Mouse (Mus musculus): Measurements from ENCODE around the gene Abhd16a.

Gene Abhd16a

GRCm38 (mm10) chr17:35060071-35060470 lies 29.0 kb upstream of the Abhd16a start:
- DNase-seq (ENCODE audit: extremely low spot score): no peak

DNA sequence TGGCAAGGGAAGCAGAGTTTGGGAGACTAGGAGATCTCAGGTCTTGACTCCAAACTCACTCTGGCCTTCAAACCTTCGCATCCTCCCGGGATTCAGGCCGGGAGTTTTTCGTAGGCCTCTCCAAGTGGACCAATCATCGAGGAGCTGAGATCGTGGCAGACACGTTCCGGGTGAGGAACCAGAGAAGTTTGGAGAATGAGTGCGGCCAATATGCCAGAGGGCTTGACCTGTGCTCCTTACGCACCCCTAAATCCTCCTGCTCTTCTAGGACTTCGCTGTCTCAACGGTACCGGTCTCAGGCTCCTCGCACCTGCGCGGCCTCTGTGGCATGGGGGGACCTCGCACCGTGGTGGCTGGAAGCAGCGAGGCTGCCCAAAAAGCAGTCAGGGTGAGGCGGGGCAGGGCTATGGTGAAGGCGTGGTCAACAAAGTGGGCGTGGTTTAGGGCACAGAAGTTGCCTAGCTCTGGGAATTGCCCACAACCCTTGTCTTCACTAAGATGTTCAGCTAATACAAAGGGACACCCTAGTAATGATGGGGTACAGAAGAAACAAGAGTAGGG lies 28.2 kb upstream of the Abhd16a start:
- DNase-seq (ENCODE audit: extremely low spot score): no peak

DNA sequence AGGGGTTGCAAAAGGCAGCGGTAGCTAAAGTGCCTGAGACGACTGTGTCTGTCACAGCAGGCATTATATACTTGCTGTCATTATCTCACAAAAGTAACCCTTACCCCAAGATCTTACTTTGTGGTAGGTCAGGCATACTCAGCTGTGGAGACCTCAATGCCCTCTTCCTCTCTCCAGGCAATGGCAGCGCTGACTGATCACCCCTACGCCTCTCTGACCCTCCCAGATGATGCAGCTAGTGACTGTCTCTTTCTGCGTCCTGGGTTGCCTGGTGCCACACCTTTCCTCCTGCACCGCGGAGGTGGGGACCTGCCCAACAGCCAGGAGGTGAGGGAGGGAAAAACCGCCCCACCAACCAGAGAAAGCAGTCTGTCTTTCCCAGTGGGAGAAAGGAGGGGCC lies 27.8 kb upstream of the Abhd16a start:
- no peak for DNase-seq (ENCODE audit: extremely low spot score)

DNA sequence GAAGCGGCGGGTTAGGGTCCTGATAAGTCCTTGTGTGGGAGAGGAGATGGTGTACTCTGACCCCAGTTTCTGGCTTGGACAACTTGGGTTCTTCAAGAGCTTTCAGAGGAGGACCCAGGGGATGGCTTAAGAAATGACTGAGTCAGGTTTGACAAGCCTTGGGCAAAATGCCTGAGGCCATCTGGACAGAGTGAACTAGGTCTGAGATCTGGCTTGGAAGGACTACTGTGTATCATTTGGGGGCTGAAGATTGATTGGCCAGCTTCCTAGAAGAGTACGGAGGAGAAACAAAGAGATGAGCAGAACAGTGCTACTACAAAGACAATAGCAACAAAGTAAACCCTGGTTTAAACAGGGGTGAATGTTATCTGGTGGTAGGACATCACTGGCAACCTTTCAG lies 25.6 kb upstream of the Abhd16a start:
- no peak for DNase-seq (ENCODE audit: extremely low spot score)

GRCm38 (mm10) chr17:35064378-35064877 lies 24.6 kb upstream of the Abhd16a start:
- no peak for DNase-seq (ENCODE audit: extremely low spot score)

GRCm38 (mm10) chr17:35064951-35065947 lies 23.8 kb upstream of the Abhd16a start, which contains the start of gene Ly6g6c:
Ly6g6c (plus strand) TSS chr17:35065388.
- DNase-seq (ENCODE audit: extremely low spot score): peak; percentile 61

DNA sequence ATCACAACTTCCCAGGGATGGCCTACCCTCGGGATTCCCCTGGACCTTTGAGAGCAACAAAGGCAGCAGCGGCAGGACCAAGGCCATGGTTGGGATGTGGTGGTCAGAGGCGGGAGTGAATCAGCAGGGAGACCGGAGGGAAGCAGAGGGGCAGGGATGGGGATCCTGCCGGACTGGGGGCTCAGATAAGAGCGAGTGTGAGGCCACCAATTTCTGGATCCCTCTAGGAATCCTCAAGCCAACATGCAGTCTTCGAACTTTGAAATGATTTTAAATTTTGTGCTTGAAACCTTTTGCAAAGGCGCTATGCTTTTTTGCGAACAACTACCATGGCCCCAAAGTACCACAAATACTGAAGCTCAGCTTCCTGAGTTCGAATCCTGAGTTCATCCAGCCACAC lies 23.0 kb upstream of the Abhd16a start, which contains the start of gene Mpig6b:
Gene Mpig6b (minus strand): TSS at position 101 of the 400 bp plus-strand sequence.
- no peak for DNase-seq (ENCODE audit: extremely low spot score)

GRCm38 (mm10) chr17:35068213-35068914 lies 20.7 kb upstream of the Abhd16a start:
- DNase-seq (ENCODE audit: extremely low spot score): no peak

DNA sequence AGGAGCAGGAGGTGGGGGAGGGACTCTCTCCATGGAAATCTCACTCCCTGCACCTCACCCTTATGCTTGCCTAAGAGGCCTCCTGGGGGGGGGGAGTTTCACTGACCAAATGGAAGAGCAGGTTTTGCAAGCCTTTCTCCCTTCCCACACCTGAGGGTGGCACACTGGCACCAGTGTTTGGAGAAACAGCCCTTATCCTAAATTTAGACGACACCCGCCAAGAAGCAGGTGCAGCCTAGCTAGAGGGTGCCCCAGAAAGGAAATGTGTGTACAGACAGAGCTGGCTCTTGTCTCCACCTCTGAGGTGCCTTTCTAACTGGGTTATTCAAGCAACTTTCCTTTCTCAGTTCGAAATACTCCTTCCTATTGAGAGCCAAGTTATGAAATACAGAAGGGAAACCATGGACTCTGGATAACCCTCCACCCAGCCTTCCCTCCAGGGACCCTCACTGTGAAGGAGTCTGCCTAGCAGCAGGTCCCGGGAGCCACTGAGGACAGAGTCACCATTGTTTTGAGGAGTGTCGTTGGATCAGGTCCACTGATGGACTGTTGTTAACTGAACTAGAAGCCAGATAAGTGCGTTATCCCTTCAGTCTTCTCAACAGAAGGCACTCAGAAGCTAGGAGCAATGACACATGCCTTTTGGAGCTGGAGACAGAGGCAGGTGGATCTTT lies 18.4 kb upstream of the Abhd16a start:
- DNase-seq (ENCODE audit: extremely low spot score): no peak

- no peak for DNase-seq (ENCODE audit: extremely low spot score)
Observed at GRCm38 (mm10) chr17:35071454-35071853, 17.6 kb upstream of the Abhd16a start.

GRCm38 (mm10) chr17:35074097-35074496 lies 15.0 kb upstream of the Abhd16a start:
- DNase-seq (ENCODE audit: extremely low spot score): no peak

DNA sequence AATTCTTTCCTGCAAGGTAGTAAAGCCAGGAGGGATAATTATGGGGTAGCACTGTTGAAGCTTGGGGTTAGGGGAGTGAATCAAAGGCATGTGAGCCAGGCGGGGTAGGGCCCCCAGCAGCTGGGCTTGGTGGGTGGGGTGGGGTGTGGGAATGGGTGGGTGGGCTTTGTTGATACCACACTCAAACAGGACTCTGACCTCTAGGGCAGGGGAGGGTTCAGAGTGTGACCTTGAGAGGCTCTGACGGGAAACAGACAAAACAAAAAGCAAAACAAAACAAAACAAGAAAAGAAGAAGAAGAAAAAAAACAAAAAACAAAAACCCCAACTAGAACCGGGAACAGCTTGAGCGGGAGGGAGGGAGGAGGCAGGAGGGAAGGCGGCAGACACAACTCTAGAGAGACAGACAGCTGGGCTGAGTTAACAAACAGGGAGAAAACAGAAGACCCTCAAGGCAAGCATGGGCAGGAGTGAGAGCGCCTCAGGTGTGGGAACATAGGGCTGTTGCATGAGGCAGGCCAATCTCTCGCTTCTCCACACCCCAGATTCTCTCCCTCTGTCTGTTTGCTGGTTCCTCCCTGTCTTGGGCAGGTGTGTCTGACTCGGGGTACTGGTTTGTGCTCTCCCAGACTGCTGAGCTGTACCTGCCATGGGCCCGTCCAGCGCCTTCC lies 12.4 kb upstream of the Abhd16a start, which contains the start of gene Ly6g6e:
Gene Ly6g6e (plus strand): TSS at position 396 of the 670 bp plus-strand sequence.
- DNase-seq (ENCODE audit: extremely low spot score): no peak

- no peak for DNase-seq (ENCODE audit: extremely low spot score)
Observed at GRCm38 (mm10) chr17:35077285-35077684, 11.8 kb upstream of the Abhd16a start.

GRCm38 (mm10) chr17:35077786-35078233 lies 11.3 kb upstream of the Abhd16a start, which contains the start of gene Ly6g6d:
Ly6g6d (minus strand) TSS chr17:35078065.
- DNase-seq (ENCODE audit: extremely low spot score): peak; percentile 54

DNA sequence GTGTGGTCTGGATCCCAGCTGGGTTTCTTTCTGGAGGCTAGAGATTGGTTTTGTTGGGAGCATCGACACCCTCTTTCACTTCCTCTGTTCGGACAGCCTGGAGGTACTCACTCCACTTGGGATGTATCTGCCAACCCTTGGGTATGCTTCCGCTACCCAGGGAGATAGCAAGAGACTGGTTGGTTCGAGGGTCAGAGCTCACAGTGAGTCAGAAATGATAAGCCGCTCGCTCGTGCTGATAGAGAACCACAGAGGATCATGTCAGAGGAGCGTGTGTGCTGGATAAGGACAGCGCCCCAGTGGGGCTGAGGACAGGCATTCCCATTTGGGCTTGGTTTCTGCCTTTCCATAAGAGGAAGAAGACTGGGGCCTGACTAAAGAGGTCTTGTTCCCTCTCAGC lies 9.3 kb upstream of the Abhd16a start:
- no peak for DNase-seq (ENCODE audit: extremely low spot score)

DNA sequence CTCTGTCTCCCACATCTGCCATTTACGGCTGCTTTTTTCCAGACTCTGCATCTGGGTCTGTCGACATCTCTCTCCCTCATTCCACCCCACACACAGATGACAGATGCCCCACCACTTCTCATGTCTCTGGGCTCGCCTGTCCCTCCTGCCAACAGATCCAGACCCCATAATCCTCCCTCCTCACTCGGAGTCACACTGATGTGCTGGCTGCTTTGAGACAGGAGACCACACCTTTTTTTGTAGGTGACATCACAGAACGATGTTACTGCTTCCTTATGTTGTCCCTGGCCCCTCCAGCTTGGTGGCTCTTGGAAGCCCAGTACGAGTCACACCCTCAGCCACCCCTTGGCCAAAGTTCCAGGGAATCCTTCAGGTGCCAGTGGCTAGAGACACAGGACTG lies 8.8 kb upstream of the Abhd16a start:
- no peak for DNase-seq (ENCODE audit: extremely low spot score)

DNA sequence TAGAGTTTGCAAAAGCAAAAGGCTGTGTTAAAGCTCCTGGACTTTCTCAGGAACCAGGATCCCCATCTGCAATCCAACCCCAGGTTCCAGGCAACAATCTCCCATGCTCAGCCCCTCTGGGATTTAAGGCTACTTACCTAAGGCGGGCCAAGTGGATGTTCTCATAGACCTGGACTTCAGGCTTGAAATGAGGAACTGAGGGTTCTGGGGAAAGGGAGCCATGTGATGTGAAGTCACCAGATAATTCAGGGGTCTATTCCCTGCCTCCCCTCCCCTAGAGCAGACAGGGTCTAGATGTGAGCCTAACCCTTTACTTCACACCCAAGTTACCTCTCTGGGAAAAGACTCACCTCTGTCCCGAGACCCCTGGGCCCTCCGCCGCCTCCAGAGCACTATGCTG lies 8.4 kb upstream of the Abhd16a start:
- no peak for DNase-seq (ENCODE audit: extremely low spot score)

GRCm38 (mm10) chr17:35082841-35083576 lies 6.1 kb upstream of the Abhd16a start:
- DNase-seq (ENCODE audit: extremely low spot score): no peak

GRCm38 (mm10) chr17:35083929-35084497 lies 5.0 kb upstream of the Abhd16a start:
- DNase-seq (ENCODE audit: extremely low spot score): no peak

All from embryo, embryonic 9.5 days (tissue).